Mouse (Mus musculus): Measurements from ENCODE around the gene Pip4k2a. TPM values are rescaled to one million over a fixed set of nuclear protein-coding genes. Genes with fewer than 3 reads are reported as not detected.
A peak's percentile ranks its signal among the peaks of the same experiment; 100 is the strongest.
"Not testable (repeated sequence)": the region's sequence is repeated elsewhere in the genome, so short reads cannot be mapped to it uniquely, and the experiment has no call there.

Gene Pip4k2a
- polyA plus RNA-seq, 1 experiment from 2014 or later, result 10.1 TPM

GRCm38 (mm10) chr2:18900635-18901034, 97.3 kb downstream of the Pip4k2a start:
- no peak for DNase-seq (ENCODE audit: low spot score)
- no peak overlapping the region for H3K27ac ChIP-seq (ENCODE audit: low read depth)
- no peaks in the 10 kb centered on the region for H3K36me3 ChIP-seq (ENCODE audit: control insufficient read depth, insufficient read depth, low read length)
- no peak overlapping the region for H3K9ac ChIP-seq (ENCODE audit: low read length)
- no peak for ATAC-seq (replicated peaks; ENCODE audit: low FRiP score, low TSS enrichment, low read depth)
- H3K9me3 ChIP-seq (ENCODE audit: control insufficient read depth, low read length), result no peaks in the 10 kb centered on the region
- peaks cover 26% of the 10 kb centered on the region for H3K4me1 ChIP-seq (replicated peaks; ENCODE audit: control insufficient read depth, insufficient read depth, low read length)
- no peaks in the 10 kb centered on the region for H3K27me3 ChIP-seq (replicated peaks; ENCODE audit: control insufficient read depth, insufficient read depth, low read length)
- WGBS, result 99% methylated on average over 2 of the region's 2 CpGs
- H3K4me3 ChIP-seq (ENCODE audit: low read depth, low read length), result no peak overlapping the region
- H3K4me2 ChIP-seq (ENCODE audit: low read length), result no peak overlapping the region

DNA sequence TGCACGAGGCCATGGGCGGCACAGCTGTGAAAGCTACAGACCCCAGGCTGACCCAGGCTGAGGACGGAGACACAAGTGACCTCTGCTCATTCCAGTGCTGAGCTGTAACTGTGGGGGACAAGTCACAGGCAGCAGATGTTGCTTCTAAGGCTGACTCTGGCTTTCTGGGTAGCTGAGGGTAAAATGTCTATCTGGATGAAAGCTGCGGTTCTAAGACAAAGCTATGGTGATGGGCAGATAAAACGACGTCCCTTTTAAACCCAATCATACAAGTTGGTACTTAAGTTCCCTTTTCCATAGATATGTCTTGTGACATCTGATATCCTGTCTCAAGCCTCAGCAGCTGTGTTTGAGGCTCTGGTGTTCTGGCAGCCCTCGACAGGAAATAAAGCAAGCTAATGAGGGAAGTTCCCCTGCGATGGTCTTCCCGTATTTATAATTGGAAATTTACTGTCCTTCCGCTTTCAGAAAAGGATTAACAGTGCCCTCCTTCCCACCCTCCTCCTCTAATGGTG, 100.1 kb downstream of the Pip4k2a start:
- Histone ChIP-seq H3K9me3 (ENCODE audit: control insufficient read depth, low read length) (no peaks in the 10 kb centered on the region), H3K4me1 (replicated peaks; ENCODE audit: control insufficient read depth, insufficient read depth, low read length) (peaks cover 26% of the 10 kb centered on the region), H3K27me3 (replicated peaks; ENCODE audit: control insufficient read depth, insufficient read depth, low read length) (no peaks in the 10 kb centered on the region), H3K36me3 (ENCODE audit: control insufficient read depth, insufficient read depth, low read length) (no peaks in the 10 kb centered on the region), H3K4me3 (ENCODE audit: low read depth, low read length) (no peak overlapping the region), H3K27ac (ENCODE audit: low read depth) (peak overlapping the region; percentile 27; the same call in 1 of the 2 replicates), H3K4me2 (ENCODE audit: low read length) (no peak overlapping the region), H3K9ac (ENCODE audit: low read length) (no peak overlapping the region)
- ATAC-seq (replicated peaks; ENCODE audit: low FRiP score, low TSS enrichment, low read depth) (no peak), DNase-seq (ENCODE audit: low spot score) (no peak)
- 24% methylated on average over 10 of the region's 10 CpGs for WGBS

DNA sequence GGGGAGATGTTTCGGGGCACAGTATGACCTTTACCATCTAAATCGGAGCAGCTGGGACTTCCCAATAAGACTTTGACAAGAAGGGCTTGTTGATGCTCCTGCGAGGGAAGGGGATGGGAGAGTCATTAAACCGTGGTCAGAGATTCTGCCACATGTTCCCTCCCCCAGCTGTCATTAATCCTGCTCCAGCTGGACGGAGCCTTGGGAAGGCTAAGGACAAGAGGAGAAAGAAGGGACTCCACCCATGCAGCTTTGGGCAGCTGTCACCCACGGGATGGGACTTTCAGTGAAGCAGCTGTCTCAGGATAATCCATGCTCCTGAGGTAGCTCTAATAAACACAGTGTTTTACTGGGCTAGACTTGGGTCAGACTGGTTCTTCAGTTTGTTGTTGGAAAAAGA, 101.9 kb downstream of the Pip4k2a start:
- Histone ChIP-seq H3K4me2 (ENCODE audit: low read length) (no peak overlapping the region), H3K9ac (ENCODE audit: low read length) (no peak overlapping the region), H3K27me3 (replicated peaks; ENCODE audit: control insufficient read depth, insufficient read depth, low read length) (no peaks in the 10 kb centered on the region), H3K27ac (ENCODE audit: low read depth) (peak overlapping the region; percentile 41; the same call in 1 of the 2 replicates), H3K4me1 (replicated peaks; ENCODE audit: control insufficient read depth, insufficient read depth, low read length) (peaks cover 30% of the 10 kb centered on the region), H3K36me3 (ENCODE audit: control insufficient read depth, insufficient read depth, low read length) (no peaks in the 10 kb centered on the region), H3K4me3 (ENCODE audit: low read depth, low read length) (no peak overlapping the region), H3K9me3 (ENCODE audit: control insufficient read depth, low read length) (no peaks in the 10 kb centered on the region)
- DNase-seq (ENCODE audit: low spot score) (no peak), ATAC-seq (replicated peaks; ENCODE audit: low FRiP score, low TSS enrichment, low read depth) (no peak)
- WGBS, result 27% methylated on average over 6 of the region's 6 CpGs

DNA sequence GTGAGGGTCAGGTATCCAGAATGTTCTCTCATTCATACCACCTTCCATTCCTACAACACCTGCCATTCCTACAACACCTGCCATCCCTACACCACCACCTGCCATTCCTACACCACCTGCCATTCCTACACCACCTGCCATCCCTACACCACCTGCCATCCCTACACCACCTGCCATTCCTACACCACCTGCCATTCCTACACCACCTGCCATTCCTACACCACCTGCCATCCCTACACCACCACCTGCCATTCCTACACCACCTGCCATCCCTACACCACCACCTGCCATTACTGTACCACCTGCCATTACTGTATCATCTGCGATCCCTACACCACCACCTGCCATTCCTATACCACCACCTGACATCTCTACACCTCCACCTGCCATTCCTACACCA, 104.6 kb downstream of the Pip4k2a start:
- not testable (repeated sequence) for DNase-seq (ENCODE audit: low spot score); H3K4me2 ChIP-seq (ENCODE audit: low read length); H3K27me3 ChIP-seq (replicated peaks; ENCODE audit: control insufficient read depth, insufficient read depth, low read length); H3K36me3 ChIP-seq (ENCODE audit: control insufficient read depth, insufficient read depth, low read length); H3K9ac ChIP-seq (ENCODE audit: low read length); ATAC-seq (replicated peaks; ENCODE audit: low FRiP score, low TSS enrichment, low read depth); H3K9me3 ChIP-seq (ENCODE audit: control insufficient read depth, low read length); H3K4me3 ChIP-seq (ENCODE audit: low read depth, low read length); H3K27ac ChIP-seq (ENCODE audit: low read depth)
- 92% methylated on average over 1 of the region's 1 CpGs for WGBS
- peaks cover 26% of the 10 kb centered on the region for H3K4me1 ChIP-seq (replicated peaks; ENCODE audit: control insufficient read depth, insufficient read depth, low read length)

- Histone ChIP-seq H3K27me3 (replicated peaks; ENCODE audit: control insufficient read depth, insufficient read depth, low read length) (no peaks in the 10 kb centered on the region), H3K4me3 (ENCODE audit: low read depth, low read length) (no peak overlapping the region), H3K4me1 (replicated peaks; ENCODE audit: control insufficient read depth, insufficient read depth, low read length) (peaks cover 14% of the 10 kb centered on the region; the same call in 1 of the 2 replicates), H3K9ac (ENCODE audit: low read length) (no peak overlapping the region), H3K4me2 (ENCODE audit: low read length) (no peak overlapping the region), H3K36me3 (ENCODE audit: control insufficient read depth, insufficient read depth, low read length) (no peaks in the 10 kb centered on the region), H3K27ac (ENCODE audit: low read depth) (no peak overlapping the region), H3K9me3 (ENCODE audit: control insufficient read depth, low read length) (no peaks in the 10 kb centered on the region)
- 68% methylated on average over 10 of the region's 10 CpGs for WGBS
- no peak for ATAC-seq (replicated peaks; ENCODE audit: low FRiP score, low TSS enrichment, low read depth)
- no peak for DNase-seq (ENCODE audit: low spot score)
These were observed 105.9 kb downstream of the Pip4k2a start for GRCm38 (mm10) chr2:18891991-18892537.

DNA sequence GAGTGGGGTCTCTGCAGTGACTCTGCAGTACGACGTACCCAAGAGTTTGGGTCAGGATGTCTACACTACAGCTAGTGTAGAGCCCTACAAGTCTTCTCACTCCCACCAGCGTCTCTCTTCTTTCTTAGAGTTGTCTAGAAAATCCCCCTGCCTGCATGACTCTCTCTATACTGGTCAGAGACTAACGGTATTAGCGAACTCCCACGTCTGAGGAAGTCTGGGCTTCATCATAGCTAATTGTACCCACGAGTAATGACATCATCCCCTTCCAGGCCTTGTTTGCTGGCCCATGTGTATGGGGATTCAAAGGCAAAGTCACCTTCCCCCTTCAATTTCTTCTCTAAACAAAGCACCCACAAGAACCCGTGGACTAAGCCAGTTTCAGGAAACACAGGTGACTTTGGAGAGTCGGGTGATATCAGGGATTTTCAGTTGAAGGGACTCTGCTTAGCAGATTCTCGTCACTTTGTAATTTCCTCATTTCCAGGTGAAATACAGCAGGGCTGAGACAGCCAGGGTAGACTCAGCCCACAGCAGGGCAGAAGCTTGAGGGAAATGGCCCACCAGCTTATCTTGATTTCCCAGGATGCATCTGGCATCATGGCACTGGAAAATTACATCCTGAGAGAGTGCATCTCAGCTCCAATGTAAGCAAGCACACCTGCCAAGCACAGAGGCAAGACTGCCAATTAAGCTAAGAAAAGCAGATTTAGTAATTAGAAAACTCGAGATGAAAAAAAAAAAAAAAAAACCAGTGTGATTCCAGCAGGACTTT, 107.5 kb downstream of the Pip4k2a start:
- ATAC-seq (replicated peaks; ENCODE audit: low FRiP score, low TSS enrichment, low read depth), result no peak; the same call in 1 of the 2 replicates

DNA sequence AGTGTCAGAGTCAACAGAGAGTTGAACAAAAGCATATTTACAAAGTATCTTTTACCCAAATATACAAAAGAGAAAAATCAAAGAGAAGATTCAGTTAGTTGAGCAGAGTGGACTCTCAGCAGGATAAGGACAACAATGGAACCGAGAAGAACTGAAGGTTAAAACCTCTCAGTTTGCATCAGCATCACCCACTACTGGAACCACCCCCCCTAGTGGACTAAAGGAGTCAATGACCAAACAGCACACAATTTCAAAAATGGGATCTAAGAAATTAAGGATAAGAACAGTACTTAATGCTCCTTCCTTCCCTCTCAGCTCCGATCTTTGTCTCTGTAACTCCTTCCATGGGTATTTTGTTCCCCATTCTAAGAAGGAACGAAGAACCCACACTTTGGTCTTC, 113.6 kb downstream of the Pip4k2a start:
- Histone ChIP-seq H3K4me1 (replicated peaks; ENCODE audit: control insufficient read depth, insufficient read depth, low read length) (no peaks in the 10 kb centered on the region), H3K27me3 (replicated peaks; ENCODE audit: control insufficient read depth, insufficient read depth, low read length) (no peaks in the 10 kb centered on the region), H3K27ac (ENCODE audit: low read depth) (no peak overlapping the region), H3K9me3 (ENCODE audit: control insufficient read depth, low read length) (no peaks in the 10 kb centered on the region), H3K36me3 (ENCODE audit: control insufficient read depth, insufficient read depth, low read length) (no peaks in the 10 kb centered on the region), H3K4me3 (ENCODE audit: low read depth, low read length) (no peak overlapping the region), H3K4me2 (ENCODE audit: low read length) (no peak overlapping the region), H3K9ac (ENCODE audit: low read length) (no peak overlapping the region)
- 78% methylated on average over 3 of the region's 3 CpGs for WGBS
- DNase-seq (ENCODE audit: low spot score), result no peak
- no peak for ATAC-seq (replicated peaks; ENCODE audit: low FRiP score, low TSS enrichment, low read depth)

More for the DNA sequence above, 107.5 kb downstream of the Pip4k2a start:
- H3K36me3 ChIP-seq (ENCODE audit: control insufficient read depth, insufficient read depth, low read length), result no peaks in the 10 kb centered on the region
- H3K4me2 ChIP-seq (ENCODE audit: low read length), result no peak overlapping the region
- no peak overlapping the region for H3K9ac ChIP-seq (ENCODE audit: low read length)
- H3K9me3 ChIP-seq (ENCODE audit: control insufficient read depth, low read length), result no peaks in the 10 kb centered on the region
- no peak overlapping the region for H3K27ac ChIP-seq (ENCODE audit: low read depth)
- 44% methylated on average over 11 of the region's 11 CpGs for WGBS
- no peak for DNase-seq (ENCODE audit: low spot score)
- no peaks in the 10 kb centered on the region for H3K27me3 ChIP-seq (replicated peaks; ENCODE audit: control insufficient read depth, insufficient read depth, low read length)
- H3K4me1 ChIP-seq (replicated peaks; ENCODE audit: control insufficient read depth, insufficient read depth, low read length), result peaks cover 4% of the 10 kb centered on the region; the same call in 1 of the 2 replicates
- H3K4me3 ChIP-seq (ENCODE audit: low read depth, low read length), result no peak overlapping the region

DNA sequence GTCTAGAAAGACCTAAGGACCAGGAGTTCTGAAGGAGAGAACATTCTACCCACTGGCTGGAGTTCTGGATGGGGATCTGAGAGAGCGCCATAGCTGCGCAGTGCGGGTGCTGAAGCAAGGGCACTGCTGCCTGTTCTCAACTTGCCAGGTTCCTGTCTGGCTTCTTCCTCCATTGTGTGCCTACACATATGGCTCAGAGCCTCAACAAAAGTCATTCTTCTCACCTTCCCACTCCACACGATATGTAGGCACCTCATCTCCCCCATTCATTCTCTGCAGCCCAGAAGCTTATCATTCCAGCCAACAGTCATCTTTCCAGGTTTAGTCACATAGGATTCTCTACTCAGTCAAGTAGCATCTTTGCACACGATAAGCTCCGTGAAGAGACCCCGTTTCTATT, 123.3 kb downstream of the Pip4k2a start:
- H3K4me1 ChIP-seq (replicated peaks; ENCODE audit: control insufficient read depth, insufficient read depth, low read length), result no peaks in the 10 kb centered on the region
- ATAC-seq (replicated peaks; ENCODE audit: low FRiP score, low TSS enrichment, low read depth) (no peak), DNase-seq (ENCODE audit: low spot score) (no peak)
- H3K27me3 ChIP-seq (replicated peaks; ENCODE audit: control insufficient read depth, insufficient read depth, low read length), result no peaks in the 10 kb centered on the region
- H3K4me3 ChIP-seq (ENCODE audit: low read depth, low read length), result no peak overlapping the region
- H3K4me2 ChIP-seq (ENCODE audit: low read length), result no peak overlapping the region
- H3K27ac ChIP-seq (ENCODE audit: low read depth), result no peak overlapping the region
- no peaks in the 10 kb centered on the region for H3K36me3 ChIP-seq (ENCODE audit: control insufficient read depth, insufficient read depth, low read length)
- WGBS, result 94% methylated on average over 7 of the region's 7 CpGs
- H3K9ac ChIP-seq (ENCODE audit: low read length), result no peak overlapping the region
- H3K9me3 ChIP-seq (ENCODE audit: control insufficient read depth, low read length), result no peaks in the 10 kb centered on the region

Measured in intestine, embryonic 14.5 days (tissue).